Mouse (Mus musculus) liver, embryonic 14.5 days (tissue): ENCODE data around the gene Heatr9.

Experiments
- CTCF ChIP-seq: IDR thresholded peaks from 2 replicates; pipeline ENCODE4 v1.5.1; 2016; ENCODE audit warnings: antibody characterized with exemption, low read depth, control low read depth
- EP300 ChIP-seq: IDR thresholded peaks from 2 replicates; pipeline ENCODE4 v1.6.1; 2016; ENCODE audit warnings: antibody characterized with exemption, low read depth

- TF ChIP-seq CTCF: no peak
- no peak for TF ChIP-seq EP300
These were observed 59.2 kb downstream of the Heatr9 start, which contains the start of gene Mmp28 for GRCm38 (mm10) chr11:83462711-83463244.
